Mouse (Mus musculus) embryonic fibroblast, embryonic 13.5 days (primary cell): ENCODE data around the gene Relb.

Source experiments
- CTCF ChIP-seq: IDR thresholded peaks from 2 replicates; pipeline ENCODE4 v1.5.1; 2011; ENCODE audit warnings: mild to moderate bottlenecking, control low read depth, low read length, moderate library complexity, borderline replicate concordance; ENCODE audit not compliant: insufficient read depth
- POLR2A ChIP-seq: IDR thresholded peaks from 2 replicates; pipeline ENCODE4 v1.6.1; 2011; ENCODE audit warnings: low read depth, mild to moderate bottlenecking, control low read depth, low read length, moderate library complexity

DNA sequence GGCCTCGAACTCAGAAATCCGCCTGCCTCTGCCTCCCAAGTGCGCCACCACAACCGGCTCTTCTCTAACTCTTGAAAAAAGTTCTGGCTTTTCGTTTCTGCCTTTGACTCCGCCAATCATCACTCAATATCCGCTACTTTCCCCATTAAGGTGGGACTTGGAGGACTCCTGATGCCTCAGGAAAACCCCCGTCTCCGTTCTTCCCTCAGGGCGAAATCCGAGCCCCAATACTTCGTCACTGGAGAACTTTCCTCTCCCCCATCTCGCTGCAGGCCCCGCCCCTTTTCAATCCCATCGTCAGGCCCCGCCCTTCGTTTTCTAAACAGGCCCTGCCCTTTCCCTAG, 1.1 kb downstream of the Relb start:
- TF ChIP-seq POLR2A, result peak; percentile 64
- no peak for TF ChIP-seq CTCF
